Mouse (Mus musculus): ENCODE data around the gene Draxin.

DNA sequence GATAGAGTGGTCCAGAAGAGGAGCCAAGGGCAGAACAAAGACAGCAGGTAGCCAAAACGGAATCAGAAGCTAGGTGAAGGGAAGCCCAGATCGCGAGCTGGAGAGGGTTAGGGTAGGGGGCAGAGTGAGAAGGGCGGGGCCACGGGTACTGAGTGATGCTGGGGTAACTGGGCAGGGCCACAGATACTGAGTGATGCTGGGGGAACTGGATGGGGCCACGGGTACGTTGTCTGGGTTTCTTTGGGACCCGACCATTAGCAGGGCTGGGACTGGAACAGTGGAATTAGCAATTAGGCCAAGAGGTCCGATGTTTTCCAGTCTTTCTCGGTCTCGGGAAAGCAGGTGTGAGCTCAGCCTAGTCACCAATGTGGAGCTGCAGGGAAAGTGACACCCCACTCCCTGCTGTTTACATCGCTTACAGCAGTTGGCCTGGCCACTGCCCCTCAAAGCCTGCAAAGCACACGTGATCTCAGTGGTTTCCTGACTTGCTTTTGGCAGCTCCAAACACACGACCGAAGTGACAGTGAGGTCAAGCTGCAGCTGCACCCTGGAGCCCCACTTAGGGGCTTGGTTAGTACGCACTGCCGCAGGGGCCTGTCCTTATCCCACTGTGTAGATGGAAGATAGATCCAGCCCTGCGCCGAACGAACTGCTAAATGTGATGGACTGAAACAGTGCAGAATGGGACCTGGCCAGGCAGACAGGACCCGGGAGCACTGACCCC, 47.2 kb downstream of the Draxin start:
- TF ChIP-seq CTCF (IDR thresholded peaks at IDR 0.05; ENCODE audit: control insufficient read depth, insufficient read depth, low read length) = no peak
- TF ChIP-seq POLR2A (IDR thresholded peaks at IDR 0.05; ENCODE audit: borderline replicate concordance, control insufficient read depth, low read depth, low read length) = no peak
